Mouse (Mus musculus) lung, postnatal 0 days (tissue): ENCODE measurements around the gene Msh4.

Source experiments
- CTCF ChIP-seq: IDR thresholded peaks from 2 replicates; pipeline ENCODE4 v1.5.1; 2016; ENCODE audit warnings: antibody characterized with exemption, mild to moderate bottlenecking
- EP300 ChIP-seq: IDR thresholded peaks from 2 replicates; pipeline ENCODE4 v1.6.1; 2016; ENCODE audit warnings: antibody characterized with exemption, mild to moderate bottlenecking, control low read depth

GRCm38 (mm10) chr3:153906136-153906871 is at the start of gene Msh4:
- TF ChIP-seq CTCF (no peak), EP300 (no peak)
